Mouse (Mus musculus): Measurements from ENCODE around the gene Ksr1.
"Not testable (repeated sequence)": the region's sequence is repeated elsewhere in the genome, so short reads cannot be mapped to it uniquely, and the experiment has no call there.

The Ksr1 gene

GRCm38 (mm10) chr11:79013056-79013455 lies 133.2 kb downstream of the Ksr1 start:
- DNase-seq (ENCODE audit: low read depth, low spot score) = no peak

GRCm38 (mm10) chr11:79012529-79012928 lies 133.7 kb downstream of the Ksr1 start:
- no peak for DNase-seq (ENCODE audit: low read depth, low spot score)

GRCm38 (mm10) chr11:79008891-79009290 lies 137.3 kb downstream of the Ksr1 start:
- DNase-seq (ENCODE audit: low read depth, low spot score) = no peak

GRCm38 (mm10) chr11:79008007-79008775 lies 138.0 kb downstream of the Ksr1 start:
- no peak for DNase-seq (ENCODE audit: low read depth, low spot score)

- DNase-seq (ENCODE audit: low read depth, low spot score) = not testable (repeated sequence)
These were observed 138.9 kb downstream of the Ksr1 start for GRCm38 (mm10) chr11:79007356-79007755.

- no peak for DNase-seq (ENCODE audit: low read depth, low spot score)
These were observed 139.8 kb downstream of the Ksr1 start for GRCm38 (mm10) chr11:79006417-79006816.

GRCm38 (mm10) chr11:79005578-79006394 lies 140.4 kb downstream of the Ksr1 start:
- DNase-seq (ENCODE audit: low read depth, low spot score) = no peak

- no peak for DNase-seq (ENCODE audit: low read depth, low spot score)
These were observed 142.2 kb downstream of the Ksr1 start for GRCm38 (mm10) chr11:79003769-79004638.

GRCm38 (mm10) chr11:79003053-79003768 lies 143.0 kb downstream of the Ksr1 start:
- no peak for DNase-seq (ENCODE audit: low read depth, low spot score)

GRCm38 (mm10) chr11:79002551-79002951 lies 143.7 kb downstream of the Ksr1 start:
- no peak for DNase-seq (ENCODE audit: low read depth, low spot score)

- DNase-seq (ENCODE audit: low read depth, low spot score) = no peak
These were observed 144.3 kb downstream of the Ksr1 start for GRCm38 (mm10) chr11:79001871-79002270.

- DNase-seq (ENCODE audit: low read depth, low spot score) = no peak
These were observed 147.1 kb downstream of the Ksr1 start for GRCm38 (mm10) chr11:78999118-78999517.

GRCm38 (mm10) chr11:78990875-78991543 lies 155.2 kb downstream of the Ksr1 start:
- not testable (repeated sequence) for DNase-seq (ENCODE audit: low read depth, low spot score)

- no peak for DNase-seq (ENCODE audit: low read depth, low spot score)
These were observed 156.1 kb downstream of the Ksr1 start for GRCm38 (mm10) chr11:78990096-78990495.

- DNase-seq (ENCODE audit: low read depth, low spot score) = not testable (repeated sequence)
These were observed 157.0 kb downstream of the Ksr1 start for GRCm38 (mm10) chr11:78989206-78989605.

- no peak for DNase-seq (ENCODE audit: low read depth, low spot score)
These were observed 159.8 kb downstream of the Ksr1 start for GRCm38 (mm10) chr11:78986311-78987002.

GRCm38 (mm10) chr11:78985505-78985904 lies 160.7 kb downstream of the Ksr1 start:
- DNase-seq (ENCODE audit: low read depth, low spot score) = no peak

- DNase-seq (ENCODE audit: low read depth, low spot score) = no peak
These were observed 161.6 kb downstream of the Ksr1 start, which contains the start of gene Lgals9 for GRCm38 (mm10) chr11:78984483-78985177. TSS of gene Lgals9 (minus strand) at chr11:78984946.

GRCm38 (mm10) chr11:78983539-78983938 lies 162.7 kb downstream of the Ksr1 start:
- DNase-seq (ENCODE audit: low read depth, low spot score) = no peak

Data from telencephalon, adult 2 months (tissue).